Mouse (Mus musculus): ENCODE results near the gene Msantd2. TPM values are rescaled to one million over a fixed set of nuclear protein-coding genes. Genes with fewer than 3 reads are reported as not detected.

Gene Msantd2
- polyA plus RNA-seq (2014; fragmentation: Nextera tagmentation; extraction: Ambion mirVana), result 20.2 and 20.5 TPM in 2 replicates

DNA sequence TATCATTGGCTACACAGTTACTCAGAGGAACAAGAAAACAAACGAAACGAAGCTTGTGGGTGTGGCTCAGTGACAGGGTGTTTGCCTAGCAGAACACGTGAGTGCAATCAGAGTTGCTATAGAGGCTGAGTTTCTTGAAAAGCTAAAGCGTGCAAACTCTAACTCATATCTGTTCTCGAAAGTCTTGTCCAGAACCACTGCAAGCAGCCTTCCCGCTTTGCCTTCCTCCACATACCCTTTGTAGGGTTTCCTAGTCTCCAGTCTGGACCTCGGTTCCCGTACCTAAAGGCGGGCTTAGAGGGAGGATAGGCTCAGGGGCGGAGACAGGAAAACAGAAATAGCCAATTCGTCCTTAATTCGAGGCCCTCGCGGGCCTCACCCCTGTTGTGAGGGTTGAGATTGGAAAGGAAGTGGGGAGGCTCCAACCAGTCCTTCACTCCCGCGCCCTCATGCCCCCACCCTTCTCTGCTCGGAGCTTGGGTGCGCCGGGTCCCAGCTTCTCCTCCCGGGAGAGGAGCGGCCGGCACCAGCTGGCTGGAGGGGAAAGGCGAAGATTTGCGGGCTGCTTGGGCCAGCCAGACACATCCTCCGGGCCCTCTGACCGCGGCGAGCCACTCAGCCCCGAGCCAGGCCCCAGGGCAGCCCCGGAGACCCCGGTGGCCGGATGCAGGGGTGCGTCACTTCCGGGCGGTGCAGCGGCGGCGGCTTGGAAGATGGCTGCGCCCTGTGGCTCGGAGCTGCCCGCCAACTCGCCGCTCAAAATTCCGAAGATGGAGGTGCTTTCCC, at the start of gene Msantd2:
TSS of gene Msantd2 (plus strand) at position 709 of the 786 bp plus-strand sequence.
- Histone ChIP-seq H3K4me1 (ENCODE audit: control insufficient read depth, insufficient read depth, low read length) (peaks cover 12% of the 10 kb centered on the region), H3K4me3 (ENCODE audit: low read depth, low read length) (peak within 1 kb of the TSS; percentile 99), H3K4me2 (peak within 1 kb of the TSS; percentile 95), H3K27me3 (ENCODE audit: control insufficient read depth, insufficient read depth, low read length) (no peaks in the 10 kb centered on the region), H3K9ac (ENCODE audit: low read depth, low read length) (peak within 1 kb of the TSS; percentile 98), H3K9me3 (replicated peaks; ENCODE audit: control insufficient read depth, low read length) (no peaks in the 10 kb centered on the region), H3K36me3 (ENCODE audit: control insufficient read depth, insufficient read depth, low read length) (0 out of 2 replicates have a peak, but pooled peaks cover under 1% of the 10 kb centered on the region), H3K27ac (ENCODE audit: low read depth, low read length) (peak within 1 kb of the TSS; percentile 100)
- WGBS (ENCODE audit: insufficient replicate concordance), result 0% methylated on average over 43 of the region's 44 CpGs
- ATAC-seq (replicated peaks; ENCODE audit: insufficient number of reproducible peaks, low FRiP score, low TSS enrichment), result peak; percentile 95

DNA sequence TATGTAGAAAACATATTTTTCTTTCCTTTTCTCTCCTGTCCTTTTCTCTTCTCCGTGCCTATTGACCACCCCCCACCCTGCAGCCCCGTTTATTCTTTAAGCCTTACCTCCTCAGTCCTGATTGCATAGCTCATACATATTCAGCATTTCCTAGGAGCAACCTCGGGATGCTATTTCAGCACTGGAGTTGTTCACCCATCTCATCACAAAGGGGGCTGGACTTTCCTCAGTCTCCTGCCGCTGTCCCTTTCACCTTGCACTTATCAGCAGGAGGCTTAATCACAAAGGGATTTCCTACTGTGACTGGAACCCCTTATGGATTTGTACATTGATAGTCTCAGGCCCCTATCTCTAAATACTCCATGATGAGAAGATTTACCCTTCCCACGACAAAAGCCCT, 36.7 kb upstream of the Msantd2 start:
- Histone ChIP-seq H3K4me2 (no peak overlapping the region), H3K36me3 (ENCODE audit: control insufficient read depth, insufficient read depth, low read length) (no peaks in the 10 kb centered on the region), H3K27ac (ENCODE audit: low read depth, low read length) (no peak overlapping the region), H3K4me3 (ENCODE audit: low read depth, low read length) (no peak overlapping the region), H3K9ac (ENCODE audit: low read depth, low read length) (no peak overlapping the region), H3K27me3 (ENCODE audit: control insufficient read depth, insufficient read depth, low read length) (peaks cover 61% of the 10 kb centered on the region), H3K4me1 (ENCODE audit: control insufficient read depth, insufficient read depth, low read length) (no peaks in the 10 kb centered on the region), H3K9me3 (replicated peaks; ENCODE audit: control insufficient read depth, low read length) (no peaks in the 10 kb centered on the region)
- ATAC-seq (replicated peaks; ENCODE audit: insufficient number of reproducible peaks, low FRiP score, low TSS enrichment), result no peak
- WGBS (ENCODE audit: insufficient replicate concordance), result 5% methylated on average over 5 of the region's 5 CpGs

DNA sequence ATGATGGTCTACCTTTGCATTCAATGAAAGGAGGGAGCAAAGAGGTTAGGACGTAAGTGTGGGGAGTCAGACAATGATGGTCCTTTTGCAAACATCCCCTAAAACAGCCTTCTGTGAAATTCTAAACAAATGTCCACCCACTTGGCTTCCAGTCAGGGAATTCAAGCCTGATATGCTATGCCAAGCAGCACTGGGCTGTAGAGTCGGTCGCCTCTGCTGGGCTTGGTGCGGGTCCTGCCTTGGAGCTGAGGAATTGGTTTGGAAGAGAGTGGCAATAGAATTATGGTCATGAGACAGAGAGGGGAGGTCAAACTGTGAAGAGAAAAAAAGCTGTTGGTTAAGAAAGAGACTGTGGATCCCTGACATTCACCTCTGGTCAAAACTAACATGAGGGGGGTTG, 35.8 kb upstream of the Msantd2 start:
- H3K36me3 ChIP-seq (ENCODE audit: control insufficient read depth, insufficient read depth, low read length), result no peaks in the 10 kb centered on the region
- no peak overlapping the region for H3K27ac ChIP-seq (ENCODE audit: low read depth, low read length)
- no peak overlapping the region for H3K9ac ChIP-seq (ENCODE audit: low read depth, low read length)
- no peak overlapping the region for H3K4me2 ChIP-seq
- H3K27me3 ChIP-seq (ENCODE audit: control insufficient read depth, insufficient read depth, low read length), result peaks cover 71% of the 10 kb centered on the region
- no peaks in the 10 kb centered on the region for H3K4me1 ChIP-seq (ENCODE audit: control insufficient read depth, insufficient read depth, low read length)
- H3K9me3 ChIP-seq (replicated peaks; ENCODE audit: control insufficient read depth, low read length), result no peaks in the 10 kb centered on the region
- WGBS (ENCODE audit: insufficient replicate concordance), result 42% methylated on average over 4 of the region's 4 CpGs
- no peak for ATAC-seq (replicated peaks; ENCODE audit: insufficient number of reproducible peaks, low FRiP score, low TSS enrichment)
- no peak overlapping the region for H3K4me3 ChIP-seq (ENCODE audit: low read depth, low read length)

DNA sequence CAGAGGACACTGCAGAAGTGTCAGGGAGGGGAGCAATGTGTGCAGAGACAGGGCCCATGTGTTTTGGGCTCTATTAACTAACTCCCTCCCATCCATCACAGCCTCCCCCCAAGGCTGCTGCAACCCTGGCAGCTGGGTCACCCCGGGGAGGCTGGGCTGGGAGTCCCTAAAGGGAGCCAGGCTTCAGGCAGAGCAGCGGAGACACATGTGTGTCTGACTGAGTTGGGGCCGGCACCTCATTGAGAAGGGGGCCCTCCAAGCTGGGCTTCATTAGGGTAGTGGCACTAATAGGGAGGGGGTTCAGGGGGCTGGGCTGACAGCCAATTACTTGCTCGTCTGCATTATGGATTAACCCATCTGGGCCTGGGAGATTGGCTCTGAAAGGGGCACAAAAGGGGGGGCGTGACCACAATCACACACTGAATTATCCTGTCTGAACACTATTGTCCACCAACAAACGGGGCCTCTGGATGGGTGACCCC, 35.1 kb upstream of the Msantd2 start:
- ATAC-seq (replicated peaks; ENCODE audit: insufficient number of reproducible peaks, low FRiP score, low TSS enrichment), result no peak
- no peaks in the 10 kb centered on the region for H3K4me1 ChIP-seq (ENCODE audit: control insufficient read depth, insufficient read depth, low read length)
- H3K9me3 ChIP-seq (replicated peaks; ENCODE audit: control insufficient read depth, low read length), result no peaks in the 10 kb centered on the region
- peaks cover 78% of the 10 kb centered on the region for H3K27me3 ChIP-seq (ENCODE audit: control insufficient read depth, insufficient read depth, low read length)
- 24% methylated on average over 6 of the region's 6 CpGs for WGBS (ENCODE audit: insufficient replicate concordance)
- no peak overlapping the region for H3K9ac ChIP-seq (ENCODE audit: low read depth, low read length)
- no peaks in the 10 kb centered on the region for H3K36me3 ChIP-seq (ENCODE audit: control insufficient read depth, insufficient read depth, low read length)
- no peak overlapping the region for H3K27ac ChIP-seq (ENCODE audit: low read depth, low read length)
- no peak overlapping the region for H3K4me3 ChIP-seq (ENCODE audit: low read depth, low read length)
- H3K4me2 ChIP-seq, result no peak overlapping the region

DNA sequence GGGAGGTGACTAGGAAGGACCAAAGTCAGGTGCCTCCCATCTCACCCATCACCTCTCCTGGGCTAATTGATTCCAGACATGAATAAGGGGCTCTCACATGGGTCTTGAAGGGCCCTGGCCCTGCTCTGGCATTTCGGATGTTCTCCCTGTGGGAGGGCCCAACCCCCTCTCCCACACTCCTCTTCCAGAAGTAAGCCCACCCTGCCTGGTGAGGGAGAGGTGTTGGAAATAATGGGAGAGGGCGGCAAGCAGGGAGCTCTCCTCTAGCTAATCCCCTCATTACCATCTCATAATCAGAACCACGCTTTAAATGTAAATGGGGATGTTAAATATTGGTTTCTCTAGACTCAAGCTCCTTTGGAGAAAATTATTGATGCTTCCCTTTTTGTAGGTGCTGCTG, 34.1 kb upstream of the Msantd2 start:
- Histone ChIP-seq H3K27ac (ENCODE audit: low read depth, low read length) (no peak overlapping the region), H3K4me2 (no peak overlapping the region), H3K4me3 (ENCODE audit: low read depth, low read length) (no peak overlapping the region), H3K27me3 (ENCODE audit: control insufficient read depth, insufficient read depth, low read length) (peaks cover 87% of the 10 kb centered on the region), H3K4me1 (ENCODE audit: control insufficient read depth, insufficient read depth, low read length) (no peaks in the 10 kb centered on the region), H3K9me3 (replicated peaks; ENCODE audit: control insufficient read depth, low read length) (no peaks in the 10 kb centered on the region), H3K36me3 (ENCODE audit: control insufficient read depth, insufficient read depth, low read length) (no peaks in the 10 kb centered on the region), H3K9ac (ENCODE audit: low read depth, low read length) (no peak overlapping the region)
- ATAC-seq (replicated peaks; ENCODE audit: insufficient number of reproducible peaks, low FRiP score, low TSS enrichment), result no peak
- 19% methylated on average over 3 of the region's 3 CpGs for WGBS (ENCODE audit: insufficient replicate concordance)

DNA sequence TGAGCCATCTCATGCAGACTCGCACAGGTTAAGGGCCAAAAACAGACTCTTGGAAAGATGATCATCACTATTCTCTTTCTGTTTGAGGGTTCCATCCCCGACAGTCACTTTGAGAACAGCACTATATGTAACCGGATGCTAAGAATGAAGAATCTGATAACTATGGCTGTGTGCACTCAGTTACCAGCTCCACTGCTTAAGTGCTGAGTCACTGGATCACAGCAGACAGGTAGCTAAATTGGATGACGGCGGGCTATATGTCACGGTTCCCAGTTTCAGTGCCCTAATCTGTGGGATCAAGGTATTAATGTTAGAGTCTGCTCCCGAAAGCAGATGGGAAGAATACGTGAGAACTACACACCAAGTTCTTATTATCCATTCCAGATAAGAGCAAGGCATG, 33.3 kb upstream of the Msantd2 start:
- peak overlapping the region; percentile 70; the same call in 1 of the 2 replicates for H3K4me2 ChIP-seq
- no peaks in the 10 kb centered on the region for H3K36me3 ChIP-seq (ENCODE audit: control insufficient read depth, insufficient read depth, low read length)
- no peak overlapping the region for H3K27ac ChIP-seq (ENCODE audit: low read depth, low read length)
- no peak overlapping the region for H3K9ac ChIP-seq (ENCODE audit: low read depth, low read length)
- peaks cover 90% of the 10 kb centered on the region for H3K27me3 ChIP-seq (ENCODE audit: control insufficient read depth, insufficient read depth, low read length)
- 1% methylated on average over 8 of the region's 8 CpGs for WGBS (ENCODE audit: insufficient replicate concordance)
- peaks cover 5% of the 10 kb centered on the region; the same call in 1 of the 2 replicates for H3K4me1 ChIP-seq (ENCODE audit: control insufficient read depth, insufficient read depth, low read length)
- ATAC-seq (replicated peaks; ENCODE audit: insufficient number of reproducible peaks, low FRiP score, low TSS enrichment), result no peak
- no peaks in the 10 kb centered on the region for H3K9me3 ChIP-seq (replicated peaks; ENCODE audit: control insufficient read depth, low read length)
- no peak overlapping the region for H3K4me3 ChIP-seq (ENCODE audit: low read depth, low read length)

DNA sequence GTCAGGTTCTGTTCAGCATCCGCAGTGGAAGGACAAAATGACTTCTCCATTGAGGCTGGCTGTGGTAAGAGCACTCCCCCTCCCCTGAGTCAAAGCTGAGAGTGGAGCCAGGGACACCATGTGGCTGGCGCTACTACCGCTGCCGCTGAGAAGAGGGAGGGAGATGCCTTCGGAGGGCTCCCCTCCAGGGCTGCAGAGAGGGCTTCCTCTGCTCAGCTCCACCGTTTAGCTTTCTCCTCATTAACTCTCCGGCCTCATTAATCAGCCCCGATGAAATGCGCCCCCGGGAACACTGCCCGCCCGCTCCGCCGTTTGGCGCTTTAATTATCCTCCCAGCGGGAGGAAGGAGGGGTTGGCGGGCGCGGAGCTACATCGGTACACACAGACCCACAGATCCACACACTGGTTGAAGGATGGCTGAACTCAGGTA, 32.6 kb upstream of the Msantd2 start:
- H3K36me3 ChIP-seq (ENCODE audit: control insufficient read depth, insufficient read depth, low read length), result no peaks in the 10 kb centered on the region
- peak overlapping the region; percentile 70 for H3K4me2 ChIP-seq
- under 1% methylated on average over 20 of the region's 20 CpGs for WGBS (ENCODE audit: insufficient replicate concordance)
- H3K27me3 ChIP-seq (ENCODE audit: control insufficient read depth, insufficient read depth, low read length), result peaks cover 92% of the 10 kb centered on the region
- no peak for ATAC-seq (replicated peaks; ENCODE audit: insufficient number of reproducible peaks, low FRiP score, low TSS enrichment)
- H3K4me3 ChIP-seq (ENCODE audit: low read depth, low read length), result peak overlapping the region; percentile 41
- H3K9ac ChIP-seq (ENCODE audit: low read depth, low read length), result no peak overlapping the region
- H3K27ac ChIP-seq (ENCODE audit: low read depth, low read length), result no peak overlapping the region
- H3K4me1 ChIP-seq (ENCODE audit: control insufficient read depth, insufficient read depth, low read length), result peaks cover 6% of the 10 kb centered on the region; the same call in 1 of the 2 replicates
- H3K9me3 ChIP-seq (replicated peaks; ENCODE audit: control insufficient read depth, low read length), result no peaks in the 10 kb centered on the region

DNA sequence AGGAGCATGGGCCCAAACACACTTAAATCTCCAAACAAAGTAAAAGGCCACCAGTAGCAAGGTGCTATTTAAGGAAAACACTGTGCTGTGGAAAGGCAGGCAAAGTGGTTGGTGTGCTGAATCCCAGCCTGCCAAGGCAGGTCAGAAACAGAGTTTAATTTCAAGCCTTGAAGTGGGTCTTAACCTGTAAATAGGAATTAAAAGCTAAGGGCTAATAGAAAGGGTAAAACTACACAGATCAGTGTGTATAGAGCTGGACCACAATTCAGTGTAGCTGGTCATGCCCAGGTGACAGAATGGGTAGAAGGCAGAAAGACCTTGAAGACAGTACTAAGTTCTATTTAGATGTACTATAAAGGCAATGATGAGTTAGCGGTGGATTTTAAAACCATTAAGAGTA, 32.0 kb upstream of the Msantd2 start:
- Histone ChIP-seq H3K4me2 (peak overlapping the region; percentile 70; the same call in 1 of the 2 replicates), H3K4me1 (ENCODE audit: control insufficient read depth, insufficient read depth, low read length) (peaks cover 6% of the 10 kb centered on the region; the same call in 1 of the 2 replicates), H3K27ac (ENCODE audit: low read depth, low read length) (no peak overlapping the region), H3K9ac (ENCODE audit: low read depth, low read length) (no peak overlapping the region), H3K36me3 (ENCODE audit: control insufficient read depth, insufficient read depth, low read length) (no peaks in the 10 kb centered on the region), H3K27me3 (ENCODE audit: control insufficient read depth, insufficient read depth, low read length) (peaks cover 93% of the 10 kb centered on the region), H3K4me3 (ENCODE audit: low read depth, low read length) (peak overlapping the region; percentile 41), H3K9me3 (replicated peaks; ENCODE audit: control insufficient read depth, low read length) (no peaks in the 10 kb centered on the region)
- 61% methylated on average over 1 of the region's 1 CpGs for WGBS (ENCODE audit: insufficient replicate concordance)
- no peak for ATAC-seq (replicated peaks; ENCODE audit: insufficient number of reproducible peaks, low FRiP score, low TSS enrichment)

Data from heart, embryonic 11.5 days (tissue).